Mouse (Mus musculus) E14TG2a.4 (cell line): ENCODE data around the gene Cntd1.

Experiments
- CTCF ChIP-seq: conservative IDR thresholded peaks from 2 replicates; pipeline ENCODE4 v1.5.1; 2014; ENCODE audit warnings: low read length
- NANOG ChIP-seq: IDR thresholded peaks from 2 replicates; pipeline ENCODE4 v1.6.1; 2014; ENCODE audit warnings: borderline replicate concordance, low read length, mixed read lengths
- POU5F1 ChIP-seq: IDR thresholded peaks from 2 replicates; pipeline ENCODE4 v1.6.1; 2014; ENCODE audit warnings: low read length, borderline replicate concordance

- no peak for TF ChIP-seq CTCF
- no peak for TF ChIP-seq NANOG
- TF ChIP-seq POU5F1 = no peak
Observed at GRCm38 (mm10) chr11:101233240-101233639, 45.6 kb upstream of the Cntd1 start.
